Mouse (Mus musculus) hindbrain, embryonic 12.5 days (tissue): ENCODE measurements around the gene Cd8b1. TPM values are rescaled to one million over a fixed set of nuclear protein-coding genes. Genes with fewer than 3 reads are reported as not detected.

Experiments
- ATAC-seq: fragments of 200-750 bp; cut with Nextera tagmentation; 2 replicates; pipeline ENCODE4 v1.8.0; 2017; ENCODE audit warnings: moderate TSS enrichment; ENCODE audit not compliant: low FRiP score
- H3K27ac ChIP-seq: fragments of 300-500 bp; sonication (generic); 2 replicates; pipeline ENCODE4 v1.5.1; 2016; ENCODE audit warnings: mild to moderate bottlenecking
- H3K27me3 ChIP-seq: fragments of 300-500 bp; sonication (generic); 2 replicates; pipeline ENCODE4 v1.6.1; 2016; ENCODE audit warnings: mild to moderate bottlenecking
- H3K36me3 ChIP-seq: fragments of 300-500 bp; sonication (generic); 2 replicates; pipeline ENCODE4 v1.6.1; 2016; ENCODE audit warnings: mild to moderate bottlenecking
- H3K4me1 ChIP-seq: fragments of 300-500 bp; sonication (generic); 2 replicates; pipeline ENCODE4 v1.6.1; 2016
- H3K4me2 ChIP-seq: fragments of 300-500 bp; sonication (generic); replicated peaks from 2 replicates; pipeline ENCODE4 v1.6.1; 2016; ENCODE audit warnings: mild to moderate bottlenecking
- H3K4me3 ChIP-seq: fragments of 300-500 bp; sonication (generic); 2 replicates; pipeline ENCODE4 v1.5.1; 2016; ENCODE audit warnings: mild to moderate bottlenecking
- H3K9ac ChIP-seq: fragments of 300-500 bp; sonication (generic); 2 replicates; pipeline ENCODE4 v1.6.1; 2016; ENCODE audit warnings: mild to moderate bottlenecking, moderate library complexity
- H3K9me3 ChIP-seq: fragments of 300-500 bp; sonication (generic); replicated peaks from 2 replicates; pipeline ENCODE4 v1.6.1; 2016; ENCODE audit warnings: mild to moderate bottlenecking
- WGBS: fragments of 180-500 bp; shearing (Covaris S2); methylation state at CpG from one replicate; pipeline ENCODE4 v1.1.7; 2016; 5-methylcytosine and 5-hydroxymethylcytosine counted together
- polyA plus RNA-seq: library from polyadenylated mRNA; unstranded; fragments of >200 nt; fragmentation: Nextera tagmentation; extraction: Ambion mirVana; gene quantifications from 2 replicates; pipeline ENCODE4 v1.2.1, GENCODE M21; 2016

The Cd8b1 gene
- polyA plus RNA-seq, 1 experiment from 2014 or later: not detected

- peaks cover 2% of the 10 kb centered on the region; the same call in 1 of the 2 replicates for H3K9me3 ChIP-seq
- H3K4me2 ChIP-seq: no peak overlapping the region
- no peak overlapping the region for H3K27ac ChIP-seq
- H3K9ac ChIP-seq: no peak overlapping the region
- no peak for ATAC-seq
- no peaks in the 10 kb centered on the region for H3K27me3 ChIP-seq
- 87% methylated on average over 10 of the region's 10 CpGs for WGBS
- no peak overlapping the region for H3K4me3 ChIP-seq
- no peaks in the 10 kb centered on the region for H3K4me1 ChIP-seq
- H3K36me3 ChIP-seq: no peaks in the 10 kb centered on the region
Observed at GRCm38 (mm10) chr6:71352866-71353427, 30.4 kb downstream of the Cd8b1 start.

GRCm38 (mm10) chr6:71353722-71354121 lies 31.1 kb downstream of the Cd8b1 start:
- no peaks in the 10 kb centered on the region for H3K36me3 ChIP-seq
- no peak overlapping the region for H3K4me2 ChIP-seq
- H3K4me3 ChIP-seq: no peak overlapping the region
- 83% methylated on average over 2 of the region's 2 CpGs for WGBS
- H3K4me1 ChIP-seq: no peaks in the 10 kb centered on the region
- no peak for ATAC-seq
- no peaks in the 10 kb centered on the region for H3K27me3 ChIP-seq
- no peaks in the 10 kb centered on the region for H3K9me3 ChIP-seq
- H3K9ac ChIP-seq: no peak overlapping the region
- no peak overlapping the region for H3K27ac ChIP-seq

GRCm38 (mm10) chr6:71357493-71357892 lies 34.9 kb downstream of the Cd8b1 start:
- H3K4me3 ChIP-seq: no peak overlapping the region
- no peaks in the 10 kb centered on the region for H3K36me3 ChIP-seq
- no peaks in the 10 kb centered on the region for H3K9me3 ChIP-seq
- WGBS: 91% methylated on average over 7 of the region's 7 CpGs
- H3K27ac ChIP-seq: no peak overlapping the region
- H3K27me3 ChIP-seq: no peaks in the 10 kb centered on the region
- H3K9ac ChIP-seq: no peak overlapping the region
- no peak for ATAC-seq
- no peaks in the 10 kb centered on the region for H3K4me1 ChIP-seq
- H3K4me2 ChIP-seq: no peak overlapping the region

- Histone ChIP-seq H3K27ac (no peak overlapping the region), H3K27me3 (no peaks in the 10 kb centered on the region), H3K9me3 (no peaks in the 10 kb centered on the region), H3K9ac (no peak overlapping the region), H3K4me2 (no peak overlapping the region), H3K36me3 (no peaks in the 10 kb centered on the region), H3K4me1 (no peaks in the 10 kb centered on the region), H3K4me3 (no peak overlapping the region)
- no peak for ATAC-seq
- WGBS: 78% methylated on average over 4 of the region's 4 CpGs
Observed at GRCm38 (mm10) chr6:71360221-71360620, 37.6 kb downstream of the Cd8b1 start.

GRCm38 (mm10) chr6:71360751-71361150 lies 38.2 kb downstream of the Cd8b1 start:
- Histone ChIP-seq H3K27me3 (no peaks in the 10 kb centered on the region), H3K4me2 (no peak overlapping the region), H3K27ac (no peak overlapping the region), H3K36me3 (no peaks in the 10 kb centered on the region), H3K9ac (no peak overlapping the region), H3K4me1 (no peaks in the 10 kb centered on the region), H3K9me3 (no peaks in the 10 kb centered on the region), H3K4me3 (no peak overlapping the region)
- WGBS: 71% methylated on average over 5 of the region's 5 CpGs
- no peak for ATAC-seq

- no peaks in the 10 kb centered on the region for H3K9me3 ChIP-seq
- no peak for ATAC-seq
Observed at GRCm38 (mm10) chr6:71361156-71361670, 38.6 kb downstream of the Cd8b1 start.

GRCm38 (mm10) chr6:71363995-71364394 lies 41.4 kb downstream of the Cd8b1 start:
- no peak overlapping the region for H3K4me3 ChIP-seq
- no peak for ATAC-seq
- no peaks in the 10 kb centered on the region for H3K27me3 ChIP-seq
- H3K4me1 ChIP-seq: no peaks in the 10 kb centered on the region
- no peak overlapping the region for H3K4me2 ChIP-seq
- no peak overlapping the region for H3K27ac ChIP-seq
- WGBS: 73% methylated on average over 2 of the region's 2 CpGs
- H3K9me3 ChIP-seq: no peaks in the 10 kb centered on the region
- H3K9ac ChIP-seq: no peak overlapping the region
- H3K36me3 ChIP-seq: no peaks in the 10 kb centered on the region

More at GRCm38 (mm10) chr6:71361156-71361670, 38.6 kb downstream of the Cd8b1 start:
- Histone ChIP-seq H3K4me1 (no peaks in the 10 kb centered on the region), H3K4me2 (no peak overlapping the region), H3K36me3 (no peaks in the 10 kb centered on the region), H3K27ac (no peak overlapping the region), H3K4me3 (no peak overlapping the region), H3K27me3 (no peaks in the 10 kb centered on the region), H3K9ac (no peak overlapping the region)
- 88% methylated on average over 10 of the region's 10 CpGs for WGBS

- ATAC-seq: no peak
- no peaks in the 10 kb centered on the region for H3K4me1 ChIP-seq
- no peaks in the 10 kb centered on the region for H3K36me3 ChIP-seq
- 88% methylated on average over 6 of the region's 6 CpGs for WGBS
- no peaks in the 10 kb centered on the region for H3K9me3 ChIP-seq
- H3K4me3 ChIP-seq: no peak overlapping the region
- no peaks in the 10 kb centered on the region for H3K27me3 ChIP-seq
- no peak overlapping the region for H3K27ac ChIP-seq
- no peak overlapping the region for H3K4me2 ChIP-seq
- H3K9ac ChIP-seq: no peak overlapping the region
Observed at GRCm38 (mm10) chr6:71369416-71369815, 46.8 kb downstream of the Cd8b1 start.

- no peaks in the 10 kb centered on the region for H3K4me1 ChIP-seq
- no peak overlapping the region for H3K4me2 ChIP-seq
- no peaks in the 10 kb centered on the region for H3K36me3 ChIP-seq
- WGBS: 88% methylated on average over 5 of the region's 5 CpGs
- H3K9ac ChIP-seq: no peak overlapping the region
- no peak overlapping the region for H3K27ac ChIP-seq
- no peak overlapping the region for H3K4me3 ChIP-seq
- no peak for ATAC-seq
- no peaks in the 10 kb centered on the region for H3K27me3 ChIP-seq
- no peaks in the 10 kb centered on the region for H3K9me3 ChIP-seq
Observed at GRCm38 (mm10) chr6:71371085-71371605, 48.6 kb downstream of the Cd8b1 start.

GRCm38 (mm10) chr6:71372041-71372720 lies 49.6 kb downstream of the Cd8b1 start:
- no peaks in the 10 kb centered on the region for H3K36me3 ChIP-seq
- H3K4me3 ChIP-seq: no peak overlapping the region
- WGBS: 90% methylated on average over 5 of the region's 5 CpGs
- no peak overlapping the region for H3K4me2 ChIP-seq
- H3K9me3 ChIP-seq: no peaks in the 10 kb centered on the region
- ATAC-seq: no peak
- H3K27ac ChIP-seq: no peak overlapping the region
- no peaks in the 10 kb centered on the region for H3K27me3 ChIP-seq
- no peak overlapping the region for H3K9ac ChIP-seq
- H3K4me1 ChIP-seq: no peaks in the 10 kb centered on the region

GRCm38 (mm10) chr6:71373249-71373775 lies 50.7 kb downstream of the Cd8b1 start, which contains the start of gene Cd8a:
Gene Cd8a (plus strand): TSS chr6:71373427.
- Histone ChIP-seq H3K4me1 (no peaks in the 10 kb centered on the region), H3K4me2 (no peak within 1 kb of the TSS), H3K27ac (no peak within 1 kb of the TSS), H3K36me3 (no peaks in the 10 kb centered on the region), H3K9me3 (no peaks in the 10 kb centered on the region), H3K9ac (no peak within 1 kb of the TSS), H3K4me3 (no peak within 1 kb of the TSS), H3K27me3 (no peaks in the 10 kb centered on the region)
- ATAC-seq: no peak
- 77% methylated on average over 14 of the region's 14 CpGs for WGBS

GRCm38 (mm10) chr6:71374311-71374829 lies 51.8 kb downstream of the Cd8b1 start:
- no peak overlapping the region for H3K4me2 ChIP-seq
- no peaks in the 10 kb centered on the region for H3K36me3 ChIP-seq
- H3K4me3 ChIP-seq: no peak overlapping the region
- no peaks in the 10 kb centered on the region for H3K4me1 ChIP-seq
- H3K27me3 ChIP-seq: no peaks in the 10 kb centered on the region
- no peaks in the 10 kb centered on the region for H3K9me3 ChIP-seq
- no peak overlapping the region for H3K27ac ChIP-seq
- no peak for ATAC-seq
- 89% methylated on average over 19 of the region's 19 CpGs for WGBS
- no peak overlapping the region for H3K9ac ChIP-seq
